Mouse (Mus musculus): ENCODE measurements around the gene Tchh.

DNA sequence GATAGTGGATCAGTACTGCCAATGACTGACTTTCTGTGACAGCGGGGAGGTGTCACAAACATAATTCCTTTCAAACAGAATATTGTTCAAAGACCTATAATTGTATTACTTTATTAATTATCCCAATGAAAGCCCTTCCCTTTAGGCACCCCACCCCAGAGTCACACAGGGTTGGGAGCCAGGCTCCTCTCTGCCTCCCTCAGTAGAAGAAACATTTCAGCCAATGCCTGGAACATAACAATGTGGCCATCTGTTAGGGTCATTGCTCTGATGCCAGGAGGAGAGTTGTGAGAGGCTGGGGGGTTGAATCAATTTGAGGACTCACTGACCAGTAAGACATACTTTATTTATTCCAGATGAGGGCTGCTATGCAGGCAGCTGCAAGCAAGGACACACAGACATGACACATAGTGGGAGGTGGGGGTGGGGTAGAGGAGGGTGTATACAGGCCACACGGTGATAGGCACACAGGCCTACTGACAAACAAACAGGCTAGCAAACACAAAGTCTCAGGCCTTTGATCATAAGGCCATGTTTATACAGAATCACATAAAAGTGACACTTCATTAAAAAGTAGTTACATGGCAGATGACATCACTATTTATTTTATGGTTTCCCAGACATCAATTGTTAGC is 40.0 kb downstream of the Tchh start:
- TF ChIP-seq CTCF (IDR thresholded peaks at IDR 0.05; ENCODE audit: low read depth, low read length) (no peak), POLR2A (IDR thresholded peaks at IDR 0.05; ENCODE audit: extremely low read depth, insufficient read depth, low read length) (no peak)

Data from liver, adult 2 months (tissue).